Mouse (Mus musculus) heart, embryonic 12.5 days (tissue): ENCODE measurements around the gene Sema4g. TPM values are rescaled to one million over a fixed set of nuclear protein-coding genes. Genes with fewer than 3 reads are reported as not detected.

Source experiments
- polyA plus RNA-seq: library from polyadenylated mRNA; unstranded; fragments of >200 nt; fragmentation: Nextera tagmentation; extraction: Ambion mirVana; gene quantifications from 2 replicates; pipeline ENCODE4 v1.2.1, GENCODE M21; 2016

Sema4g gene
- polyA plus RNA-seq, 1 experiment from 2014 or later, result 1.0 TPM

Other genes with a start within 250 kb of the Sema4g start
- not detected in 2 replicates for gene Pax2, start 233.1 kb upstream of the Sema4g start, polyA plus RNA-seq
- gene Slf2, start 58.0 kb upstream of the Sema4g start, polyA plus RNA-seq, result 51.4 and 52.3 TPM in 2 replicates
- 19.2 and 19.5 TPM in 2 replicates for gene Twnk, start 16.6 kb downstream of the Sema4g start, polyA plus RNA-seq
- 60.1 and 66.8 TPM in 2 replicates for gene Mrpl43, start 17.3 kb downstream of the Sema4g start, polyA plus RNA-seq
- gene Lzts2, start 25.3 kb downstream of the Sema4g start, polyA plus RNA-seq, result 58.3 and 58.5 TPM in 2 replicates
- gene Pdzd7, start 56.6 kb downstream of the Sema4g start, polyA plus RNA-seq, result 0.09 and 0.18 TPM in 2 replicates
- gene Sfxn3, start 58.4 kb downstream of the Sema4g start, polyA plus RNA-seq, result 20.4 and 21.3 TPM in 2 replicates
- gene Kazald1, start 86.1 kb downstream of the Sema4g start, polyA plus RNA-seq, result 2.9 and 3.0 TPM in 2 replicates
- 0.40 and 0.50 TPM in 2 replicates for gene Tlx1, start 161.6 kb downstream of the Sema4g start, polyA plus RNA-seq
- gene Lbx1, start 246.7 kb downstream of the Sema4g start, polyA plus RNA-seq, result not detected in 2 replicates